Mouse (Mus musculus): ENCODE results near the gene Pigm. TPM values are rescaled to one million over a fixed set of nuclear protein-coding genes. Genes with fewer than 3 reads are reported as not detected.

Pigm gene
- polyA plus RNA-seq, 1 experiment from 2014 or later = 8.7 TPM

GRCm38 (mm10) chr1:172410806-172411205, 34.5 kb downstream of the Pigm start:
- WGBS = 5% methylated on average over 4 of the region's 4 CpGs

GRCm38 (mm10) chr1:172412204-172412603, 35.9 kb downstream of the Pigm start:
- Histone ChIP-seq H3K36me3 (ENCODE audit: control insufficient read depth, insufficient read depth, low read length) (no peaks in the 10 kb centered on the region), H3K4me2 (ENCODE audit: low read length) (no peak overlapping the region), H3K9ac (ENCODE audit: low read length) (no peak overlapping the region), H3K27ac (ENCODE audit: low read depth) (no peak overlapping the region), H3K4me3 (ENCODE audit: low read depth, low read length) (no peak overlapping the region), H3K4me1 (replicated peaks; ENCODE audit: control insufficient read depth, insufficient read depth, low read length) (no peaks in the 10 kb centered on the region), H3K27me3 (replicated peaks; ENCODE audit: control insufficient read depth, insufficient read depth, low read length) (0 out of 2 replicates have a peak, but pooled peaks cover 2% of the 10 kb centered on the region), H3K9me3 (ENCODE audit: control insufficient read depth, low read length) (no peaks in the 10 kb centered on the region)
- DNase-seq (ENCODE audit: low spot score) = peak; percentile 90
- WGBS = 0% methylated on average over 5 of the region's 5 CpGs
- peak; percentile 70 for ATAC-seq (replicated peaks; ENCODE audit: low FRiP score, low TSS enrichment, low read depth)

More at GRCm38 (mm10) chr1:172410806-172411205, 34.5 kb downstream of the Pigm start:
- Histone ChIP-seq H3K27ac (ENCODE audit: low read depth) (no peak overlapping the region), H3K4me2 (ENCODE audit: low read length) (no peak overlapping the region), H3K4me1 (replicated peaks; ENCODE audit: control insufficient read depth, insufficient read depth, low read length) (no peaks in the 10 kb centered on the region), H3K36me3 (ENCODE audit: control insufficient read depth, insufficient read depth, low read length) (no peaks in the 10 kb centered on the region), H3K27me3 (replicated peaks; ENCODE audit: control insufficient read depth, insufficient read depth, low read length) (0 out of 2 replicates have a peak, but pooled peaks cover 2% of the 10 kb centered on the region), H3K9me3 (ENCODE audit: control insufficient read depth, low read length) (no peaks in the 10 kb centered on the region), H3K9ac (ENCODE audit: low read length) (no peak overlapping the region), H3K4me3 (ENCODE audit: low read depth, low read length) (no peak overlapping the region)
- DNase-seq (ENCODE audit: low spot score) (peak; percentile 71), ATAC-seq (replicated peaks; ENCODE audit: low FRiP score, low TSS enrichment, low read depth) (no peak)

DNA sequence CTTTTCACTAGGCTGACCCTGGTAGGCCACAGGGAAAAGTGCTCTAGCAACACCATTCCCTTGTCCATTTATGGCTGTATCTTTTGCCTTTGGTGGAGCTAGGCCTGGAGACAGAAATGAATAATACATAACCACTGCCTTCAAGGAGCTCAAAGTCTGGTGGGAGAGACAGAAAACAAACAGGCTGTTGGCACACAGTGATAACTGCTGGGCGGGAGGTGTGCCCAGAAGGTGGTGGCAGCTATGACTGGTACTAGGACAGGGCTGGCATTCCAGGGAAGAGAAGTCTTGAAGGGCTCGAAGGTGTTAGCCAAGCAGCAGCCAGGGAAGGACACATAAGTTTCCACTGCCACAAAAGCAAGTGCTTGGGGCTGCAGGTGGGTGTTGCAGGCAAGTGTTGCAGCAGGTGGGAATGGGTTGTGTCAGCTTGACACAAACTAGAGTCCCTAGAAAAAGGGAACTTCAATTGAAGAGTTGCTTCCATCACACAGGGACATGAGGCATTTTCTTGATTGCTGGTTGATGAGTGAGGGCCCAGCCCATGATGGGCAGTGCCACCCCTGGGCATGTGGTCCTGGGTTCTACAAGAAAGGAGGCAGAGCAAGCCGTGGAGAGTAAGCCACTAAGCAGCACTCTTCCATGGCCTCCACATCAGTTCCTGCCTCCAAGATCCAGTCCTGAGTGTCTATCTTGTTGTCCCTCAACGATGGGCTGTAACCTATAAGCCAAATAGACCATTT, 37.3 kb downstream of the Pigm start:
- WGBS = 84% methylated on average over 4 of the region's 4 CpGs
- no peak for DNase-seq (ENCODE audit: low spot score)

DNA sequence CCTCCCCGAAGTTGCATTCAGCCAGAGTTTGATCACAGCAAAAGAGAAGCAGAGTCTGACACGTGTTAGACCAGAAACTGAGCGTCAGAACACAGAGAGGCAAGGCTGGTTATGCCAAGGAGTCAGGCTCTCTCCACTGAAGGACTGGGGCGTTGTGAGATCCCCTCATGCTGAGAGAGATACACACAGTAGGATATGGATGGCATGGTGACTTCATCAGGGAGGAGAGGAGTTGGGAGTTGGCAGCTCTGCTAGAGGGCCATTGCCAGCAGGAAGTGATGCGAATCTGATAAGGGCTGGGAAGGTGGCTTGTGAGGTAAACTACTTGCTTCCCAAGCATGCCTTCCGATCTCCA, 37.9 kb downstream of the Pigm start:
- no peak for DNase-seq (ENCODE audit: low spot score)

More for the DNA sequence above, 37.3 kb downstream of the Pigm start:
- Histone ChIP-seq H3K4me3 (ENCODE audit: low read depth, low read length) (no peak overlapping the region), H3K9ac (ENCODE audit: low read length) (no peak overlapping the region), H3K4me2 (ENCODE audit: low read length) (no peak overlapping the region), H3K27me3 (replicated peaks; ENCODE audit: control insufficient read depth, insufficient read depth, low read length) (no peaks in the 10 kb centered on the region), H3K9me3 (ENCODE audit: control insufficient read depth, low read length) (no peaks in the 10 kb centered on the region), H3K36me3 (ENCODE audit: control insufficient read depth, insufficient read depth, low read length) (no peaks in the 10 kb centered on the region), H3K4me1 (replicated peaks; ENCODE audit: control insufficient read depth, insufficient read depth, low read length) (no peaks in the 10 kb centered on the region), H3K27ac (ENCODE audit: low read depth) (no peak overlapping the region)
- ATAC-seq (replicated peaks; ENCODE audit: low FRiP score, low TSS enrichment, low read depth) = no peak

GRCm38 (mm10) chr1:172415061-172415460, 38.7 kb downstream of the Pigm start:
- ATAC-seq (replicated peaks; ENCODE audit: low FRiP score, low TSS enrichment, low read depth) = no peak
- 87% methylated on average over 7 of the region's 7 CpGs for WGBS
- Histone ChIP-seq H3K36me3 (ENCODE audit: control insufficient read depth, insufficient read depth, low read length) (no peaks in the 10 kb centered on the region), H3K4me3 (ENCODE audit: low read depth, low read length) (no peak overlapping the region), H3K4me1 (replicated peaks; ENCODE audit: control insufficient read depth, insufficient read depth, low read length) (no peaks in the 10 kb centered on the region), H3K9ac (ENCODE audit: low read length) (no peak overlapping the region), H3K9me3 (ENCODE audit: control insufficient read depth, low read length) (no peaks in the 10 kb centered on the region), H3K27ac (ENCODE audit: low read depth) (no peak overlapping the region), H3K27me3 (replicated peaks; ENCODE audit: control insufficient read depth, insufficient read depth, low read length) (no peaks in the 10 kb centered on the region), H3K4me2 (ENCODE audit: low read length) (no peak overlapping the region)
- no peak for DNase-seq (ENCODE audit: low spot score)

More for the DNA sequence above, 37.9 kb downstream of the Pigm start:
- H3K4me2 ChIP-seq (ENCODE audit: low read length) = no peak overlapping the region
- H3K36me3 ChIP-seq (ENCODE audit: control insufficient read depth, insufficient read depth, low read length) = no peaks in the 10 kb centered on the region
- WGBS = 86% methylated on average over 6 of the region's 6 CpGs
- H3K9me3 ChIP-seq (ENCODE audit: control insufficient read depth, low read length) = no peaks in the 10 kb centered on the region
- H3K27ac ChIP-seq (ENCODE audit: low read depth) = no peak overlapping the region
- H3K4me1 ChIP-seq (replicated peaks; ENCODE audit: control insufficient read depth, insufficient read depth, low read length) = no peaks in the 10 kb centered on the region
- no peaks in the 10 kb centered on the region for H3K27me3 ChIP-seq (replicated peaks; ENCODE audit: control insufficient read depth, insufficient read depth, low read length)
- ATAC-seq (replicated peaks; ENCODE audit: low FRiP score, low TSS enrichment, low read depth) = no peak
- no peak overlapping the region for H3K9ac ChIP-seq (ENCODE audit: low read length)
- no peak overlapping the region for H3K4me3 ChIP-seq (ENCODE audit: low read depth, low read length)

DNA sequence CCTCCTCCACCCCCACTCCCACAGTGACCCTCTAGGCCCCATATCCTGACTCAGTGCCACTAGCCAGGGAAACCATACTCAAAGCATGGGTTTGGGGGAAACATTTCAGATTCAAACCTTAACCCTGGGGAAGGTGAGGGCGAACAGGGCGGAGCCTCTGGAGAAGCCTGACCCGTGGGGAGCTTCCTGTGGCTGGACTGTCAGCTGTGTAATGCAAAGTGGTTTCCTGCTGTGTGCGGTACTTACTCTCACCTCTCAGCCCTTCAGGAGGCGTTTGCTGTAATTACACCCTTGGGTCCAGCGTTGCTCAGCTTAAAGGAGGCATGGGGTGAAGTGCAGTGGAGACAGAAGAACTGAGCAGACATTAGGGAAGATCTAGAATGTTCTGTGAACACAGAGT, 41.8 kb downstream of the Pigm start:
- ATAC-seq (replicated peaks; ENCODE audit: low FRiP score, low TSS enrichment, low read depth) (no peak), DNase-seq (ENCODE audit: low spot score) (no peak)
- 22% methylated on average over 6 of the region's 6 CpGs for WGBS

DNA sequence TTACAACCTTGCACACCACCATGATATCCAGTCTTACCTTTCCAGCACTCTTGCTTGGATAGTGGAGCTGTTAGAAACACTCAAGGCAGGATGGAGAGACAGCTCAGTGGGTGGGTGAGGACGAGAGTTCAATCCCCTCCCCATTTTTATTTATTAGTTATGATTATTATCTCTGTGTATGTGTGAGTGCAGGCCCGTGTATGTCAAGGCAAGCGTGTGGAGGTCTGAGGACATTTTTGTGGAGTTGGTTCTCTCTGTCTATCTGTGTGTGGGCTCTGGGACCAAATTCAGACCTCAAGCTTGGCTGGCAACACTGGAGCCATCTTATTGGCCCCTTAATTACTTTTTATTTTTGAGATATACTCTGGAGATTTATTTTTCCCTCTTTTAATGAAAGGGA, 42.3 kb downstream of the Pigm start:
- DNase-seq (ENCODE audit: low spot score) (no peak), ATAC-seq (replicated peaks; ENCODE audit: low FRiP score, low TSS enrichment, low read depth) (no peak)
- no peak overlapping the region for H3K4me3 ChIP-seq (ENCODE audit: low read depth, low read length)
- H3K9ac ChIP-seq (ENCODE audit: low read length) = no peak overlapping the region
- no peaks in the 10 kb centered on the region for H3K27me3 ChIP-seq (replicated peaks; ENCODE audit: control insufficient read depth, insufficient read depth, low read length)
- H3K4me2 ChIP-seq (ENCODE audit: low read length) = no peak overlapping the region
- H3K27ac ChIP-seq (ENCODE audit: low read depth) = no peak overlapping the region
- WGBS = 73% methylated on average over 3 of the region's 3 CpGs
- H3K9me3 ChIP-seq (ENCODE audit: control insufficient read depth, low read length) = no peaks in the 10 kb centered on the region
- no peaks in the 10 kb centered on the region for H3K36me3 ChIP-seq (ENCODE audit: control insufficient read depth, insufficient read depth, low read length)
- no peaks in the 10 kb centered on the region for H3K4me1 ChIP-seq (replicated peaks; ENCODE audit: control insufficient read depth, insufficient read depth, low read length)

More for the DNA sequence above, 41.8 kb downstream of the Pigm start:
- H3K4me1 ChIP-seq (replicated peaks; ENCODE audit: control insufficient read depth, insufficient read depth, low read length) = no peaks in the 10 kb centered on the region
- no peak overlapping the region for H3K4me3 ChIP-seq (ENCODE audit: low read depth, low read length)
- H3K9ac ChIP-seq (ENCODE audit: low read length) = no peak overlapping the region
- no peak overlapping the region for H3K27ac ChIP-seq (ENCODE audit: low read depth)
- no peaks in the 10 kb centered on the region for H3K9me3 ChIP-seq (ENCODE audit: control insufficient read depth, low read length)
- no peaks in the 10 kb centered on the region for H3K27me3 ChIP-seq (replicated peaks; ENCODE audit: control insufficient read depth, insufficient read depth, low read length)
- H3K36me3 ChIP-seq (ENCODE audit: control insufficient read depth, insufficient read depth, low read length) = no peaks in the 10 kb centered on the region
- no peak overlapping the region for H3K4me2 ChIP-seq (ENCODE audit: low read length)

GRCm38 (mm10) chr1:172420181-172420580, 43.8 kb downstream of the Pigm start:
- H3K4me2 ChIP-seq (ENCODE audit: low read length) = no peak overlapping the region
- no peaks in the 10 kb centered on the region for H3K9me3 ChIP-seq (ENCODE audit: control insufficient read depth, low read length)
- no peak overlapping the region for H3K27ac ChIP-seq (ENCODE audit: low read depth)
- ATAC-seq (replicated peaks; ENCODE audit: low FRiP score, low TSS enrichment, low read depth) (no peak), DNase-seq (ENCODE audit: low spot score) (no peak)
- H3K36me3 ChIP-seq (ENCODE audit: control insufficient read depth, insufficient read depth, low read length) = no peaks in the 10 kb centered on the region
- WGBS = 91% methylated on average over 6 of the region's 6 CpGs
- H3K9ac ChIP-seq (ENCODE audit: low read length) = no peak overlapping the region
- no peak overlapping the region for H3K4me3 ChIP-seq (ENCODE audit: low read depth, low read length)
- H3K27me3 ChIP-seq (replicated peaks; ENCODE audit: control insufficient read depth, insufficient read depth, low read length) = no peaks in the 10 kb centered on the region
- no peaks in the 10 kb centered on the region for H3K4me1 ChIP-seq (replicated peaks; ENCODE audit: control insufficient read depth, insufficient read depth, low read length)

DNA sequence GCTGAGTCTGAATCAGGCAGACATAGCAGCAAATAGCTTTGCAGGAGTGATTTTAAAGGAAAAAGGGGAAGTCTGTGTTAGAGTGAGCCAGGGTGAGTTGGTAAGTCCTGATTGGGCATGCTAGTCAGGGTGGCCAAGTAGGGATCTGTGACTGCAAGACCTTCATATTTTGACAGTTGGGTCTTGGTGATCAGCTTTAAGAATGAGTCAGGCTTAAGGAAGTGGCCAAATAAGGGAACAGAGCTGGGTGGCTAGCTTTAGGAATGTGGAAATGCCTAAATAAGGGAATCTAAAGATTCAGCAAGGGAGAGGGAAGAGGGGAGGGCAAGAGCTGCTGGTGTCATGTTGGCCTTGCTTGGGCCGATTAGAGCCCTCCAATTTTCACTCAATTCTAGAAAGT, 47.0 kb downstream of the Pigm start:
- Histone ChIP-seq H3K4me1 (replicated peaks; ENCODE audit: control insufficient read depth, insufficient read depth, low read length) (no peaks in the 10 kb centered on the region), H3K4me3 (ENCODE audit: low read depth, low read length) (no peak overlapping the region), H3K27me3 (replicated peaks; ENCODE audit: control insufficient read depth, insufficient read depth, low read length) (no peaks in the 10 kb centered on the region), H3K9ac (ENCODE audit: low read length) (no peak overlapping the region), H3K4me2 (ENCODE audit: low read length) (no peak overlapping the region), H3K27ac (ENCODE audit: low read depth) (no peak overlapping the region), H3K9me3 (ENCODE audit: control insufficient read depth, low read length) (no peaks in the 10 kb centered on the region), H3K36me3 (ENCODE audit: control insufficient read depth, insufficient read depth, low read length) (no peaks in the 10 kb centered on the region)
- ATAC-seq (replicated peaks; ENCODE audit: low FRiP score, low TSS enrichment, low read depth) (no peak), DNase-seq (ENCODE audit: low spot score) (no peak)
- WGBS = 22% methylated on average over 1 of the region's 1 CpGs

All from intestine, embryonic 14.5 days (tissue).